Mouse (Mus musculus): ENCODE measurements around the gene Ercc1. TPM values are rescaled to one million over a fixed set of nuclear protein-coding genes. Genes with fewer than 3 reads are reported as not detected.

The Ercc1 gene
- polyA plus RNA-seq, 1 experiment from 2014 or later = 100 TPM

DNA sequence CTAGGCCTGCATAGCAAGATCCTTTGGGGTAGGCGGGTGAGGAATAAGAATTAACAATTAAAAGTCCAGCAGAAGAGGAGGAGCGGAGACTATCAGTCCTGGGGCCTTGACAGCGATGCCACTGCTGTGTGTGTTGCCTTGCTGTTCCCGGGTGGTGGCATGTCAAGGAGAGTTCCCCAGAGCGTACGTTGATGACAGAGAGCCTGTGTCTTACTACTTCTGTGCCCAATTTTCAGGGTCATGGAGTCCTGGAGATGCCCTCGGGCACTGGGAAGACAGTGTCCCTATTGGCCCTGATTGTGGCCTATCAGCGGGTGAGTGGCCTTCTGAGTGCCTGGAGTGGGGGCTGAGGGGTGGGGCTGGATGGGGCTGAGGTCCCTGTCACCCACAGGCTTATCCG, 39.1 kb downstream of the Ercc1 start:
- ATAC-seq (ENCODE audit: low FRiP score) = no peak
- Histone ChIP-seq H3K9ac (no peak overlapping the region), H3K36me3 (replicated peaks) (peaks cover 50% of the 10 kb centered on the region), H3K27ac (no peak overlapping the region), H3K4me2 (peak overlapping the region; percentile 88; the same call in 1 of the 2 replicates), H3K9me3 (no peaks in the 10 kb centered on the region), H3K4me3 (replicated peaks) (0 out of 2 replicates have a peak overlapping the region, but pooled peaks have one; percentile 1), H3K27me3 (no peaks in the 10 kb centered on the region), H3K4me1 (peaks cover 25% of the 10 kb centered on the region)
- 85% methylated on average over 9 of the region's 9 CpGs for WGBS

DNA sequence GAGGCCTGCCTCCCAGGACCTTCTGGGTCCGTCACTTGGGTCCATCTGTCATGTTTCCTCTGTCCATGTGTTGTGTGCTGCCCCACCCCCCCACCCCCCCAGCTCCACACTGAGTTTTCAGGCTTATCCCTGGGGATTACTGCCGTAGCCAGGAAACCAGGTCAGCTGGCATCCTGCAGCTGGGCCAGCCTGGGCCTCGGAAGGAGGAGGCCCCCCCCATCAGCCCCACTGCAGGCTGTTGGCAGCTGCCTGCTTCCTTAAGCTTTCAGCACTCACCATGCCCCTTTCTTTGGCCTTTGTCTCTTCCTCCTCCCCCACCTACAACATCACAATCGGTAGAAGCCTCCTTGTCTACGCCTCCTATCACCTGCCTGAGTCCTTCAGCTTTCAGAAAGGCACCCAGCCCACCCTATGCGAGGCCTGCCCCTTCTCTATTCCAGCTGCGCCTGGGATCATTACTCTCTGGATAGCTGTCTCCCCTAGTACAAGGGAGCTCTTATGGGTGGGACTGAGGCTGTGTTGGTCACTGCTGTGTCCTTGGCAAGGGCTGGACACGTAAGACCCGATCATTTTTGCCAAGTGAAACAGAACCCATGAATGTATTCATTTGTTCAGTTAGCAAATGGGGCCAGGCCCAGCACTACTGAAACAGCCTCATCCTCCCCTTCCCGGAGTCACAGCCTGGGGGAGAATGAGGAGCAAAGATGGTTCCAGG, 44.3 kb downstream of the Ercc1 start:
- H3K4me3 ChIP-seq (replicated peaks) = no peak overlapping the region
- H3K36me3 ChIP-seq (replicated peaks) = peaks cover 98% of the 10 kb centered on the region
- 0 out of 2 replicates have a peak overlapping the region, but pooled peaks have one; percentile 42 for H3K27ac ChIP-seq

GRCm38 (mm10) chr7:19394484-19394883, 49.9 kb downstream of the Ercc1 start:
- Histone ChIP-seq H3K36me3 (replicated peaks) (peaks cover 63% of the 10 kb centered on the region), H3K4me1 (peaks cover 4% of the 10 kb centered on the region; the same call in 1 of the 2 replicates), H3K27ac (no peak overlapping the region), H3K9me3 (no peaks in the 10 kb centered on the region), H3K9ac (no peak overlapping the region), H3K4me2 (no peak overlapping the region), H3K27me3 (peaks cover 13% of the 10 kb centered on the region), H3K4me3 (replicated peaks) (no peak overlapping the region)
- whole genome bisulfite sequencing = 94% methylated on average over 8 of the region's 8 CpGs
- no peak for ATAC-seq (ENCODE audit: low FRiP score)

More for the DNA sequence above, 44.3 kb downstream of the Ercc1 start:
- peak; percentile 51; the same call in 1 of the 2 replicates for ATAC-seq (ENCODE audit: low FRiP score)
- H3K9me3 ChIP-seq = no peaks in the 10 kb centered on the region
- H3K9ac ChIP-seq = no peak overlapping the region
- H3K4me2 ChIP-seq = no peak overlapping the region
- H3K27me3 ChIP-seq = no peaks in the 10 kb centered on the region
- WGBS = 79% methylated on average over 10 of the region's 10 CpGs
- H3K4me1 ChIP-seq = peaks cover 14% of the 10 kb centered on the region

GRCm38 (mm10) chr7:19399496-19400280, 55.1 kb downstream of the Ercc1 start:
- Histone ChIP-seq H3K4me2 (peak overlapping the region; percentile 52), H3K4me1 (peaks cover 21% of the 10 kb centered on the region), H3K36me3 (replicated peaks) (peaks cover 13% of the 10 kb centered on the region), H3K27ac (no peak overlapping the region), H3K27me3 (peaks cover 65% of the 10 kb centered on the region), H3K4me3 (replicated peaks) (peak overlapping the region; percentile 30), H3K9me3 (peaks cover 4% of the 10 kb centered on the region; the same call in 1 of the 2 replicates), H3K9ac (peak overlapping the region; percentile 36)
- WGBS = 5% methylated on average over 27 of the region's 27 CpGs
- ATAC-seq (ENCODE audit: low FRiP score) = no peak; the same call in 1 of the 2 replicates

GRCm38 (mm10) chr7:19400946-19401345, 56.4 kb downstream of the Ercc1 start:
- Histone ChIP-seq H3K4me1 (peaks cover 25% of the 10 kb centered on the region), H3K4me2 (no peak overlapping the region), H3K36me3 (replicated peaks) (0 out of 2 replicates have a peak, but pooled peaks cover under 1% of the 10 kb centered on the region), H3K9ac (no peak overlapping the region), H3K27ac (no peak overlapping the region), H3K4me3 (replicated peaks) (no peak overlapping the region), H3K27me3 (peaks cover 75% of the 10 kb centered on the region), H3K9me3 (peaks cover 4% of the 10 kb centered on the region; the same call in 1 of the 2 replicates)
- 86% methylated on average over 4 of the region's 4 CpGs for WGBS
- no peak for ATAC-seq (ENCODE audit: low FRiP score)

DNA sequence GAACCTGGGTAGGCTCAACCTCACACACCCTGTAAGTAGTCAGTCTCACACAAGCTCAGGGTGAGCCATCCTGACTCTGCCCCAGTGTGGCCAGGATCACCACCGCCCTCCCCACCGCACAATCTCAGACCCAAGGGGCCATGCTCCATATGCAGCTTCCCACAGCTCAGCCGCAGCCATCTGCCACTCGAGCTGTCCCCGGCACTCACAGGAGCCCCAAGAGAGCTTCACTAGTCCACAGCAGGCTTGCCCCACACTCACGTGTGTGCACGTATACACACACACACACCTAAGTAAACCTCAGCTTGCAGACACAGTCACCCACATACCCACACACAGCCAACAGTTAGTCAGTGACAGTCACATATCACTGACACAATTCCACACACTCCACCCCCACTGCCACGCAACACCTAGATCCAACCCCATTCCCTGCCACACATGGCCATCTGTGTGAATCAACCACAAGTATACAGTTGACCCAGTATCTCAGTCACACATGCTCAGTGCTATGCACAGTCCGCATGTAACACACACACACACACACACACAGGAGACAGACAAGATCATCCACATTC, 58.0 kb downstream of the Ercc1 start:
- Histone ChIP-seq H3K4me1 (peaks cover 25% of the 10 kb centered on the region), H3K27ac (no peak overlapping the region), H3K4me2 (no peak overlapping the region), H3K36me3 (replicated peaks) (no peaks in the 10 kb centered on the region), H3K27me3 (peaks cover 87% of the 10 kb centered on the region), H3K4me3 (replicated peaks) (no peak overlapping the region), H3K9ac (no peak overlapping the region), H3K9me3 (peaks cover 4% of the 10 kb centered on the region; the same call in 1 of the 2 replicates)
- 86% methylated on average over 9 of the region's 9 CpGs for WGBS
- no peak for ATAC-seq (ENCODE audit: low FRiP score)

- Histone ChIP-seq H3K36me3 (replicated peaks) (no peaks in the 10 kb centered on the region), H3K9me3 (peaks cover 4% of the 10 kb centered on the region; the same call in 1 of the 2 replicates), H3K4me3 (replicated peaks) (peak within 1 kb of the TSS; percentile 55), H3K9ac (peak within 1 kb of the TSS; percentile 53), H3K4me2 (peak within 1 kb of the TSS; percentile 89), H3K27me3 (peaks cover 81% of the 10 kb centered on the region), H3K27ac (no peak within 1 kb of the TSS), H3K4me1 (peaks cover 25% of the 10 kb centered on the region)
- ATAC-seq (ENCODE audit: low FRiP score) = peak; percentile 39
- under 1% methylated on average over 62 of the region's 62 CpGs for WGBS
Observed at GRCm38 (mm10) chr7:19403731-19404296, 59.2 kb downstream of the Ercc1 start, which contains the start of gene Klc3. Klc3 (minus strand) TSS chr7:19404104.

GRCm38 (mm10) chr7:19404476-19404875, 59.9 kb downstream of the Ercc1 start, which contains the start of gene Ckm:
Ckm (plus strand) TSS chr7:19404776.
- 53% methylated on average over 7 of the region's 7 CpGs for WGBS
- Histone ChIP-seq H3K4me3 (replicated peaks) (peak within 1 kb of the TSS; percentile 55), H3K4me1 (peaks cover 21% of the 10 kb centered on the region), H3K9ac (peak within 1 kb of the TSS; percentile 53), H3K4me2 (peak within 1 kb of the TSS; percentile 89), H3K27me3 (peaks cover 75% of the 10 kb centered on the region), H3K9me3 (peaks cover 4% of the 10 kb centered on the region; the same call in 1 of the 2 replicates), H3K36me3 (replicated peaks) (no peaks in the 10 kb centered on the region), H3K27ac (no peak within 1 kb of the TSS)
- ATAC-seq (ENCODE audit: low FRiP score) = no peak

DNA sequence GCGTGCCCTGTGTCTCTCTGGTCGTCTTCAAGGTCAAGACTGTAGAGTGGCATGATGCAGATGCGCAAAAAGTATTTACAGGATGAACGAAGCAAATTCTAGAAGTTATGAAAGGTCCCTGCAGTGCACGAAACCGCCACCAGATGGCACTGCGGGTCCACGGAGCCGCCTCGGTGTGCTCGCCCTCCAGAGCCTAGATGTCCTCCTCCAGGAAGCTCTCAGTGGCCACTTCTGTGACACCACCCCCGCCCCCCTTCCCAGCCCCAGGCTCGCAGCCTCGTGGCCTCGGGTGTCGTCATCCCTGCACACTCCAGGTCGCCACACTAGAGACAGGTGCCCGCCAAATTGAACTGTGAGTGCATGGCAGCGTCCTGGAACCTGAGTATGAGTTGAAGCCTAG, 60.8 kb downstream of the Ercc1 start:
- H3K9me3 ChIP-seq = peaks cover 4% of the 10 kb centered on the region; the same call in 1 of the 2 replicates
- H3K4me1 ChIP-seq = peaks cover 14% of the 10 kb centered on the region
- H3K27ac ChIP-seq = no peak overlapping the region
- peak; percentile 73 for ATAC-seq (ENCODE audit: low FRiP score)
- peaks cover 65% of the 10 kb centered on the region for H3K27me3 ChIP-seq
- H3K4me2 ChIP-seq = peak overlapping the region; percentile 40
- H3K36me3 ChIP-seq (replicated peaks) = no peaks in the 10 kb centered on the region
- H3K9ac ChIP-seq = no peak overlapping the region
- no peak overlapping the region for H3K4me3 ChIP-seq (replicated peaks)
- 4% methylated on average over 19 of the region's 19 CpGs for WGBS
